Mouse (Mus musculus) G1E (cell line): ENCODE measurements around the gene Ubr7. TPM values are rescaled to one million over a fixed set of nuclear protein-coding genes. Genes with fewer than 3 reads are reported as not detected.

Experiments
- ATAC-seq: 2 replicates; pipeline ENCODE4 v1.8.0; 2016; ENCODE audit warnings: mild to moderate bottlenecking; ENCODE audit not compliant: insufficient number of reproducible peaks, poor library complexity, low FRiP score, severe bottlenecking; ENCODE audit errors: extremely low read depth
- DNase-seq: peaks from one replicate; pipeline ENCODE4 v3.0.0; 2012; ENCODE audit warnings: low spot score
- H3K27me3 ChIP-seq: 2 replicates; pipeline ENCODE4 v1.6.1; 2012; ENCODE audit warnings: mild to moderate bottlenecking, low read length, inconsistent platforms; ENCODE audit not compliant: insufficient read depth
- H3K36me3 ChIP-seq: replicated peaks from 2 replicates; pipeline ENCODE3; 2012; ENCODE audit warnings: mild to moderate bottlenecking, inconsistent platforms
- H3K4me1 ChIP-seq: 2 replicates; pipeline ENCODE4 v1.6.1; 2012; ENCODE audit warnings: low read depth, low read length, inconsistent platforms, mixed read lengths; ENCODE audit not compliant: insufficient read depth
- H3K4me3 ChIP-seq: 2 replicates; pipeline ENCODE4 v1.5.1; 2012; ENCODE audit warnings: low read depth, mild to moderate bottlenecking, inconsistent platforms, low read length, moderate library complexity, mixed read lengths
- H3K9me3 ChIP-seq: replicated peaks from 2 replicates; pipeline ENCODE4 v1.6.1; 2012; ENCODE audit warnings: inconsistent platforms
- CTCF ChIP-seq: IDR thresholded peaks from 2 replicates; pipeline ENCODE4 v1.5.1; 2012; ENCODE audit warnings: low read depth, low read length, inconsistent platforms, mixed read lengths
- GATA1 ChIP-seq: IDR thresholded peaks from 2 replicates; pipeline ENCODE4 v1.6.1; 2012; ENCODE audit warnings: borderline replicate concordance, low read length, inconsistent platforms, mixed read lengths
- GATA2 ChIP-seq: IDR thresholded peaks from 2 replicates; pipeline ENCODE4 v1.6.1; 2012; ENCODE audit warnings: low read depth, low read length, inconsistent platforms, borderline replicate concordance
- POLR2AphosphoS5 ChIP-seq: IDR thresholded peaks from 2 replicates; pipeline ENCODE4 v1.6.1; 2012; ENCODE audit warnings: low read depth, low read length, inconsistent platforms; ENCODE audit not compliant: insufficient replicate concordance
- TAL1 ChIP-seq: conservative IDR thresholded peaks from 2 replicates; pipeline ENCODE4 v1.6.1; 2012; ENCODE audit warnings: low read depth, low read length, inconsistent platforms, mixed read lengths
- polyA plus RNA-seq: library from polyadenylated mRNA; stranded (reverse); fragments of >175 nt; gene quantifications from 2 replicates; pipeline ENCODE4 v1.2.3, GENCODE M21; 2012
- total RNA-seq, 2 experiments: library from RNA; stranded (forward) in 1 of 2; stranded (reverse) in 1 of 2; fragments of 200-1000 nt in 1 of 2; fragments of >200 nt in 1 of 2; fragmentation: Nextera tagmentation in 1 of 2; gene quantifications; 2 replicates each; pipeline ENCODE4 v1.2.3; 2014 to 2017

Gene Ubr7
- total and polyA plus RNA-seq, 3 experiments, result 51.1 to 165 (median 71.7) TPM

DNA sequence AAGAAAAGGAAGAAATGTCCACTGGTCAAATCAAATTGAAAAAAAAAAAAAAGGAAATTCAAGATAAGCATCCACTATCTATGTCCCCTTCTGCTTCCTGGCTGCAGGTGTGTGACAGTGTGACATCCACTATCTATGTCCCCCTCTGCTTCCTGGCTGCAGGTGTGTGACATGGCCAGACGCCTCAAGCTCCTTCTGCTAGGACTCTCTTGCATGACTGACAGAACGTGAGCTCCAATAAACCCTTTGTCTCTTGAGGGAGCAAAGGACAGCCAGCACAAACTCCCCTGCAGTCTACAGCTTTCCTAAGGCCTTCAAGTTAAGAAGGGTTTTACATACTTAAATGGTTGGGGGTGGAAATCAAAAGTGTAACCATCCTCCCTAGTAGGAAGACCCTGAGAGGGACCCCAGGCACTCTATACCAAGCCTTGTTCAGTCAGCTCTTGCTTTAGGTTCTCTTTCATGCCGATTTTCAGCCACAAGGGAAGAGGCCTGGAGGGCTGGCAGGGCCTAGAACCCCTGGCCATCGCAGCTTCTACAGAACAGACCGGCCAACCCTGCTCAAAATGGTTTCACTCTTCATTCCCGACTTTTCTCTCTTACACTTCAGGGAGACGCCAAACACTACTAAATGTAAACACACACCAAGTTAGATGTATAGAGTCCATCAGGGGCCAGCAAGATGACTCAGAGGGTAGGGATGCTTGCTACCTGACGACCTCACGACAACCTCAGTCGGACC lies 42.9 kb upstream of the Ubr7 start:
- no peak for TF ChIP-seq POLR2AphosphoS5
- TF ChIP-seq CTCF, result no peak
- no peak for TF ChIP-seq GATA2
- no peak for TF ChIP-seq GATA1
- no peak; the same call in 1 of the 2 replicates for TF ChIP-seq TAL1
- ATAC-seq, result 0 out of 2 replicates have a peak, but pooled peaks have one; percentile 36
- no peak for DNase-seq
- Histone ChIP-seq H3K27me3 (peaks cover 51% of the 10 kb centered on the region), H3K4me3 (no peak overlapping the region), H3K36me3 (no peaks in the 10 kb centered on the region), H3K4me1 (peaks cover 8% of the 10 kb centered on the region), H3K9me3 (peaks cover 7% of the 10 kb centered on the region)

DNA sequence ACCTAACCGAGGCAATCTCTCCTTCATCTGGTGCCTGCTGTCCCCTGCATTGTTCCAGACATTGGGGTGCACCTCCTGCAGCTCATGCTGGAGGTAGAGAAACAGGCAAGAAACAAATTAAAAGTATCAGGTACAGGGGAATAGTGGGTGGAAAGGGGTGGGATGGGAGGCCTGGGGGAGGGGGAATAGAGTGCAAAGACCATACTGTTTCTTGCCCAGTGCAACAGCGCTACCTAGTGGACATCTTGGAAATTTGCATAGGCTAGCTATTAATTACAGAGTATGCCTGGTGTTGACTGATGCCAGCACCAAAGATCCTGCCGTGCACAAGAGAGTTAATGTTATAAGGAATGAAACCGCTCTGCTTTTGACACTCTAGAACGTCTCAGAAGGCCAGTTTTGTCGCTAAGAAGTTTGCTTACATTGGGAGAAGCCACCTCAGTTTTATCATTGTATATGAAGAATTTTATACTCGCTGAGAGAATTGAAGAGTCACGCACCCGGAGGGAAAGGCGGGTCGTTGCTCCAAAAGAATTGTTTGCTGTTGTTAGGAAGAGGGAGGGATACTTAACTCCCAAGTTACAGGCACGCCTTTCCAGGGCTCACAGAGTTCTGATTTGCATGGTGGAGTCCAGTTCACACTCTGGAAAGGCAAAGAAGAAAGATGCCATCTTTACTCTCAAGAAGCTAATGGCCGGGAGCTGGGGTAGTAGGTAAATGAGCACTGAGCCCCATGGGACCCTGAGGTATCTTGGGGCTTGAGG lies 38.0 kb upstream of the Ubr7 start:
- TF ChIP-seq CTCF (peak; percentile 79), TAL1 (no peak)
- no peak for DNase-seq
- peak; percentile 55; the same call in 1 of the 2 replicates for ATAC-seq

DNA sequence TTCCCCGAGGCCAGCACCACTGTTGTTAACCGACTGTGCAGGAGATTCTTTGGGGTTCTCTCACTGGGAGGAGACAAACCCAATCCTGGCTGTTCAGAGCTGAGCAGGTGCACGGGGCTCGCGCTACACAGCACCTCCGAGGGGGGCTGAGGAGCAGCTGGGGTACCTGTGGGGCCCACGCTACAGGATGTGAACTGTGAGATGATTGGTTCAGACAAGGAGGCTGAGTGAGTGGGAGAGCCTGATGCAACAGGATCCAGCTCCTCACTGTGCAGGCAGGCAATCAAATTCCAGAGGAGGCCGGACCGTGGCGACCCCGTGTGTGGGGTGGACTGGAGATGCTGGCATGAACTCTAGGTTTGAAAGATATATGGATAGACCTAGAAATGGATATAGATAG lies 35.3 kb upstream of the Ubr7 start:
- DNase-seq (no peak), ATAC-seq (no peak)
- TF ChIP-seq CTCF (no peak), GATA1 (no peak), GATA2 (no peak)

More for the DNA sequence above, 38.0 kb upstream of the Ubr7 start:
- Histone ChIP-seq H3K4me1 (peaks cover 2% of the 10 kb centered on the region; the same call in 1 of the 2 replicates), H3K27me3 (peaks cover 37% of the 10 kb centered on the region), H3K4me3 (no peak overlapping the region), H3K9me3 (peaks cover 5% of the 10 kb centered on the region), H3K36me3 (no peaks in the 10 kb centered on the region)

GRCm38 (mm10) chr12:102722966-102723365 lies 34.8 kb upstream of the Ubr7 start:
- Histone ChIP-seq H3K4me1 (peaks cover 7% of the 10 kb centered on the region), H3K27me3 (peaks cover 20% of the 10 kb centered on the region), H3K36me3 (no peaks in the 10 kb centered on the region), H3K9me3 (no peaks in the 10 kb centered on the region), H3K4me3 (no peak overlapping the region)
- DNase-seq (no peak), ATAC-seq (no peak)
- TF ChIP-seq CTCF (no peak), GATA1 (no peak)

More for the DNA sequence above, 35.3 kb upstream of the Ubr7 start:
- Histone ChIP-seq H3K4me1 (peaks cover 7% of the 10 kb centered on the region), H3K36me3 (no peaks in the 10 kb centered on the region), H3K4me3 (no peak overlapping the region), H3K27me3 (peaks cover 20% of the 10 kb centered on the region), H3K9me3 (no peaks in the 10 kb centered on the region)

- no peak for DNase-seq
- Histone ChIP-seq H3K27me3 (peaks cover 12% of the 10 kb centered on the region), H3K4me1 (peaks cover 7% of the 10 kb centered on the region), H3K4me3 (no peak overlapping the region), H3K9me3 (no peaks in the 10 kb centered on the region), H3K36me3 (no peaks in the 10 kb centered on the region)
- TF ChIP-seq TAL1 (no peak), CTCF (no peak), GATA2 (no peak), GATA1 (no peak), POLR2AphosphoS5 (no peak)
- no peak for ATAC-seq
Observed at GRCm38 (mm10) chr12:102723861-102724260, 33.9 kb upstream of the Ubr7 start.

GRCm38 (mm10) chr12:102725146-102725545 lies 32.6 kb upstream of the Ubr7 start:
- ATAC-seq (no peak), DNase-seq (no peak)
- Histone ChIP-seq H3K27me3 (peaks cover 11% of the 10 kb centered on the region), H3K4me1 (peaks cover 13% of the 10 kb centered on the region), H3K36me3 (no peaks in the 10 kb centered on the region), H3K4me3 (no peak overlapping the region), H3K9me3 (no peaks in the 10 kb centered on the region)
- TF ChIP-seq POLR2AphosphoS5, result no peak
- no peak for TF ChIP-seq GATA2
- no peak for TF ChIP-seq GATA1
- TF ChIP-seq TAL1, result no peak
- no peak for TF ChIP-seq CTCF
